Mouse (Mus musculus) heart, postnatal 0 days (tissue): ENCODE data around the gene Ltbp1. TPM values are rescaled to one million over a fixed set of nuclear protein-coding genes. Genes with fewer than 3 reads are reported as not detected.

Experiments
- ATAC-seq: fragments of 200-750 bp; cut with Nextera tagmentation; 2 replicates; pipeline ENCODE4 v1.8.0; 2017; ENCODE audit warnings: low read depth, moderate number of reproducible peaks, moderate library complexity; ENCODE audit not compliant: insufficient read depth
- DNase-seq: peaks from one replicate; pipeline ENCODE4 v3.0.0-alpha.2; 2016; ENCODE audit warnings: low spot score
- H3K27ac ChIP-seq: fragments of 300-500 bp; sonication (generic); 2 replicates; pipeline ENCODE4 v1.5.1; 2014; ENCODE audit warnings: low read depth, mild to moderate bottlenecking
- H3K27me3 ChIP-seq: fragments of 300-500 bp; sonication (generic); 2 replicates; pipeline ENCODE4 v1.6.1; 2014; ENCODE audit warnings: low read length, mixed read lengths; ENCODE audit not compliant: control insufficient read depth, insufficient read depth
- H3K36me3 ChIP-seq: fragments of 300-500 bp; sonication (generic); replicated peaks from 2 replicates; pipeline ENCODE4 v1.6.1; 2014; ENCODE audit warnings: low read length, mixed read lengths; ENCODE audit not compliant: control insufficient read depth, insufficient read depth
- H3K4me1 ChIP-seq: fragments of 300-500 bp; sonication (generic); 2 replicates; pipeline ENCODE4 v1.6.1; 2014; ENCODE audit warnings: antibody characterized with exemption; ENCODE audit not compliant: control insufficient read depth, insufficient read depth
- H3K4me2 ChIP-seq: fragments of 300-500 bp; sonication (generic); 2 replicates; pipeline ENCODE4 v1.6.1; 2014; ENCODE audit warnings: low read depth, mild to moderate bottlenecking, low read length, moderate library complexity
- H3K4me3 ChIP-seq: fragments of 300-500 bp; sonication (generic); 2 replicates; pipeline ENCODE4 v1.5.1; 2014; ENCODE audit warnings: low read depth, low read length
- H3K9ac ChIP-seq: fragments of 300-500 bp; sonication (generic); replicated peaks from 2 replicates; pipeline ENCODE4 v1.6.1; 2014; ENCODE audit warnings: low read depth, low read length, mixed read lengths
- H3K9me3 ChIP-seq: fragments of 300-500 bp; sonication (generic); replicated peaks from 2 replicates; pipeline ENCODE4 v1.6.1; 2016; ENCODE audit warnings: low read length; ENCODE audit not compliant: control insufficient read depth
- CTCF ChIP-seq: IDR thresholded peaks from 2 replicates; pipeline ENCODE4 v1.5.1; 2016; ENCODE audit warnings: antibody characterized with exemption, control low read depth, low read depth
- EP300 ChIP-seq: IDR thresholded peaks from 2 replicates; pipeline ENCODE4 v1.6.1; 2016; ENCODE audit warnings: antibody characterized with exemption, low read depth
- WGBS: fragments of 180-500 bp; shearing (Covaris S2); extraction: QIAGEN DNeasy Blood & Tissue Kit; methylation state at CpG from one replicate; pipeline ENCODE4 v1.1.7; 2014; 5-methylcytosine and 5-hydroxymethylcytosine counted together
- polyA plus RNA-seq: library from polyadenylated mRNA; unstranded; fragments of >200 nt; fragmentation: Nextera tagmentation; extraction: Ambion mirVana; gene quantifications from 2 replicates; pipeline ENCODE4 v1.2.1, GENCODE M21; 2015
- total RNA-seq: library from RNA; depleted of rRNA; stranded (reverse); fragments of >200 nt; gene quantifications from 2 replicates; pipeline ENCODE4 v1.2.3, GENCODE M21; 2014; ENCODE audit warnings: low replicate concordance

The Ltbp1 gene
- total and polyA plus RNA-seq, 2 experiments from 2014 or later: 11.8 to 43.0 TPM

DNA sequence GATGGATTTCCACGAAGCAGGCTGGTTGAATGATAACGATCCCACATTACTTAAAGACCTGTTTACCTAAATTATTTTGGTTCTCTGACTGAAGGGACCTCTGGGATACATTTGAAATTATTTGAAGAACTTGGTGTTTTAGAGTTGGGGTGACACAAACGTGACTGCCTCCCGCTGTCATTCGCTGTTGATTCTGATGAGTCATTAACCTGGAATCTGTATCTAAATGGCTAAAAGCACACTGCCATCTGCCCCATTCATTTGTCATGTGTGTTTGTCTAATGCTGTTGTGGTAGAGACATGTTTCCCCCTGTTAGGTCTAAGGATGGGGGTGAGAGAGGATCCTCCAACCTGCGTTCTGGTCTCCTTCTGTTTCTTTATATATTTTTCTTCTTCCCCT is 245.2 kb downstream of the Ltbp1 start:
- TF ChIP-seq CTCF: no peak
- no peak for TF ChIP-seq EP300

DNA sequence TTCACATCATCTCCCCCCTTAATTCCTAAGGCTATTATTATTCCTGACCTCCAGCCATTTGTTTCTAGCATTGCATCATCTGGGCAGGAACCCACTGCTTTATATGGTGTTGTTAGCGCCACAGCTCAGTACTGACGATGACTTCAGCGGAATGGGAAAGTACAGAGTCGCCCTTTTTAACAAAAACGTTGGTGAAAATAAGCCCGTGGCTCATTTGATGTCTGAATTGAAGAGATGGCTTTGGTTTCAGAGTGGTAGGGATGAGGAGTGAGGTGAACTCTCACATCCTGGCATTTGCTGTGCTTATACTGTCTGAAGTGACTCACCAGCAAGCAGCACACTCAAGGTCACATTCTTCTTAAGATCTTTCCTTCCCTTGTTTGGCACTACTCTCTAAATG is 245.7 kb downstream of the Ltbp1 start:
- WGBS: 83% methylated on average over 6 of the region's 6 CpGs
- Histone ChIP-seq H3K36me3 (no peaks in the 10 kb centered on the region), H3K4me3 (no peak overlapping the region), H3K4me2 (no peak overlapping the region), H3K4me1 (peaks cover 15% of the 10 kb centered on the region), H3K9ac (no peak overlapping the region), H3K9me3 (no peaks in the 10 kb centered on the region), H3K27me3 (no peaks in the 10 kb centered on the region), H3K27ac (no peak overlapping the region)
- no peak for DNase-seq
- ATAC-seq: no peak
- TF ChIP-seq CTCF (no peak), EP300 (no peak)

More for the DNA sequence above, 245.2 kb downstream of the Ltbp1 start:
- Histone ChIP-seq H3K27ac (no peak overlapping the region), H3K4me2 (no peak overlapping the region), H3K36me3 (no peaks in the 10 kb centered on the region), H3K27me3 (no peaks in the 10 kb centered on the region), H3K9ac (no peak overlapping the region), H3K9me3 (no peaks in the 10 kb centered on the region), H3K4me1 (peaks cover 14% of the 10 kb centered on the region), H3K4me3 (no peak overlapping the region)
- ATAC-seq (no peak), DNase-seq (no peak)
- 77% methylated on average over 6 of the region's 6 CpGs for WGBS

DNA sequence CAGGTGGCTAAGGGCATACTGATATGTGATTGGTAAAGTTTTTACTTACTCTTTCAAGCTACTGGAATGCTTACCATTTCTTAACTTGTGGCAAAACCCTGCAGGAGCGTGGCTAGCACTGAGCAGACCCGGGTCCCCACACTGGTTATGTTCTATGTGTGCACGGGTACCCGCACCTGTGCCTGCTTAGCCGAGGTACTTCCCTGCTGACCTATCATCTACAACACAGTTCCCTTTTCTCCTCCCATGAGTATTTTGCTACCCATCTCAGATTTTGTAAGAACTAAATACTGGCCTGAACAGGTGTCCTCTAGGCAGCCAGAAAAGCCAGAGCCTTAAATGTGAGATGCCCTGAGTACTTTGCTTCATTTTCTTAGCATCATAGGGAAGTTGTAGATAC is 247.2 kb downstream of the Ltbp1 start:
- Histone ChIP-seq H3K27me3 (no peaks in the 10 kb centered on the region), H3K4me1 (peaks cover 15% of the 10 kb centered on the region), H3K4me3 (no peak overlapping the region), H3K4me2 (no peak overlapping the region), H3K27ac (no peak overlapping the region), H3K9me3 (no peaks in the 10 kb centered on the region), H3K9ac (no peak overlapping the region), H3K36me3 (no peaks in the 10 kb centered on the region)
- WGBS: 92% methylated on average over 5 of the region's 5 CpGs
- DNase-seq: no peak
- TF ChIP-seq CTCF (no peak), EP300 (no peak)
- ATAC-seq: no peak

DNA sequence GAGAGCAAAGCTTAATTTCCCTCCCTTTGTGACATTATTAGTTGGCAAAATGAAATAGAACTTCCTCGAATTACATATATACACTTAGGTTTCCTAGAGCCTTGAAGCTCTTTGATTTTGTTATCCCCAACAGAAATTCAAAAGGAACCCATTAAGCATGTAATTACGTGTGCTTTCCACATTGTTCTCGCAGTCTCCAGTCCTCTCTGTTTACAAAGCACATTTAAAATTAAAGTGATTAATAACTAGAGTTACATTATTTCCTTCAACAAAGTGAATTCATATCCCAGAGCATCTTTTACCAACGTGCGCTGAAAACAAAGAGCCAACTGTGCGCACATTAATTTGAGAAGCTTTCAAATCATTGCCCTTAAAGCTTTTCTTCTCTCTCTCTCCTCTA is 249.5 kb downstream of the Ltbp1 start:
- TF ChIP-seq EP300 (no peak), CTCF (no peak)
- Histone ChIP-seq H3K9ac (no peak overlapping the region), H3K36me3 (no peaks in the 10 kb centered on the region), H3K27me3 (no peaks in the 10 kb centered on the region), H3K4me3 (no peak overlapping the region), H3K4me2 (no peak overlapping the region), H3K9me3 (no peaks in the 10 kb centered on the region), H3K4me1 (0 out of 2 replicates have a peak, but pooled peaks cover 3% of the 10 kb centered on the region), H3K27ac (no peak overlapping the region)
- no peak for DNase-seq
- no peak for ATAC-seq
- 91% methylated on average over 6 of the region's 6 CpGs for WGBS

DNA sequence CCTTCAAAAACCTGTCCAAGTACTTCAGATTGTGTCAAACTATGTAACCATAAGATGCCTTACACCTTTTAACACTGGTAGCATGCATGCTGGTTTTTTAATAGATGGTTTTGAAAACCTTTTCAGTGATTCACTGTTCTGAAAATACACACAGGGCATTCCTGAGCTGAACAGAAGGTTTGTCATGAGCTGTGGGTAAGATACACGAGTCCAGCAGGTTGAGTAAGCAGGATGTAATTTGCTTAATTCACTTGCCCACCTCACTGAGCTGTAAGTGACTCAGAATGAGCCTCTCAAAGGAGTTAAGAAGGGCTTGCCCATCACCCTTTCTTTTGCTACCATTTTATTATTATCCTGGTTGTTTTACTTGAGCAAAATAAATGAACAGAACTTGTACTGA is 250.6 kb downstream of the Ltbp1 start:
- H3K9ac ChIP-seq: no peak overlapping the region
- TF ChIP-seq EP300 (no peak), CTCF (no peak)
- no peak overlapping the region for H3K4me2 ChIP-seq
- H3K36me3 ChIP-seq: no peaks in the 10 kb centered on the region
- WGBS: 22% methylated on average over 1 of the region's 1 CpGs
- H3K4me3 ChIP-seq: no peak overlapping the region
- H3K9me3 ChIP-seq: no peaks in the 10 kb centered on the region
- ATAC-seq (peak; percentile 74), DNase-seq (peak; percentile 50)
- no peaks in the 10 kb centered on the region for H3K27me3 ChIP-seq
- H3K4me1 ChIP-seq: 0 out of 2 replicates have a peak, but pooled peaks cover 3% of the 10 kb centered on the region
- H3K27ac ChIP-seq: no peak overlapping the region

DNA sequence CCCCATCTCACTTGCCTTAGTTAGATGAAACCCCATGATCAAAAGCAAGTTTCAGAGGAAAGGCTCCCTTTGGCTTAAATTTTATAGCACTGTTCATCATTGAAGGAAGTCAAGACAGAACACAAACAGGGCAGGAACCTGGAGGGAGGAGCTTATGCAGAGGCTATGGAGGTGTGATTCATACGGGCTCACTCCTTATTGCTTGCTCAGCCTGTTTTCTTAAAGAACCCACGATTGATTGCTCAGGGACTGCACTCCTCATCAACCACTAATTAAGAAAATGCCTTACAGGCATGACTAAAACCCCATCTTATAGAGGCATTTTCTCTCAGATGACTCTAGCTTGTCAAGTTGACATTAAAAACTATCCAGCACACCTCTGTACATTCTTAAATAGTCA is 253.1 kb downstream of the Ltbp1 start:
- Histone ChIP-seq H3K9me3 (no peaks in the 10 kb centered on the region), H3K4me1 (0 out of 2 replicates have a peak, but pooled peaks cover 3% of the 10 kb centered on the region), H3K4me3 (no peak overlapping the region), H3K27me3 (no peaks in the 10 kb centered on the region), H3K9ac (no peak overlapping the region), H3K36me3 (no peaks in the 10 kb centered on the region), H3K4me2 (no peak overlapping the region), H3K27ac (no peak overlapping the region)
- WGBS: 66% methylated on average over 2 of the region's 2 CpGs
- no peak for DNase-seq
- no peak for TF ChIP-seq CTCF
- no peak for TF ChIP-seq EP300
- ATAC-seq: no peak
